Mouse (Mus musculus) C2C12 (cell line): ENCODE data around the gene Tmem256.

Experiments used
- CEBPB ChIP-seq: IDR thresholded peaks from one replicate; pipeline ENCODE4 v1.6.1; 2011; ENCODE audit warnings: low read depth, mild to moderate bottlenecking, control low read depth, moderate library complexity
- CTCF ChIP-seq: IDR thresholded peaks from one replicate; pipeline ENCODE4 v1.5.1; 2011; ENCODE audit not compliant: control insufficient read depth, insufficient read depth, insufficient read length
- MAX ChIP-seq: IDR thresholded peaks from one replicate; pipeline ENCODE4 v1.6.1; 2011; ENCODE audit warnings: mild to moderate bottlenecking, control low read depth
- MYOG ChIP-seq: IDR thresholded peaks from one replicate; pipeline ENCODE4 v1.6.1; 2011; ENCODE audit not compliant: control insufficient read depth, insufficient read length; ENCODE audit errors: extremely low read depth
- USF1 ChIP-seq: IDR thresholded peaks from one replicate; pipeline ENCODE4 v1.6.1; 2011; ENCODE audit warnings: low read depth, mild to moderate bottlenecking, control low read depth, moderate library complexity

GRCm38 (mm10) chr11:69879711-69880110 lies 41.4 kb downstream of the Tmem256 start:
- TF ChIP-seq CTCF, result no peak
- TF ChIP-seq MYOG, result no peak
- TF ChIP-seq USF1, result no peak
- TF ChIP-seq CEBPB, result no peak
- no peak for TF ChIP-seq MAX
